Mouse (Mus musculus) embryo, embryonic 11.5 days (tissue): ENCODE measurements around the gene Mup5.
"Not testable (repeated sequence)": the region's sequence is repeated elsewhere in the genome, so short reads cannot be mapped to it uniquely, and the experiment has no call there.

Experiments
- DNase-seq: peaks from one replicate; pipeline ENCODE4 v3.0.0-alpha.2; 2012; ENCODE audit warnings: low read depth, low spot score

Mup5 gene

DNA sequence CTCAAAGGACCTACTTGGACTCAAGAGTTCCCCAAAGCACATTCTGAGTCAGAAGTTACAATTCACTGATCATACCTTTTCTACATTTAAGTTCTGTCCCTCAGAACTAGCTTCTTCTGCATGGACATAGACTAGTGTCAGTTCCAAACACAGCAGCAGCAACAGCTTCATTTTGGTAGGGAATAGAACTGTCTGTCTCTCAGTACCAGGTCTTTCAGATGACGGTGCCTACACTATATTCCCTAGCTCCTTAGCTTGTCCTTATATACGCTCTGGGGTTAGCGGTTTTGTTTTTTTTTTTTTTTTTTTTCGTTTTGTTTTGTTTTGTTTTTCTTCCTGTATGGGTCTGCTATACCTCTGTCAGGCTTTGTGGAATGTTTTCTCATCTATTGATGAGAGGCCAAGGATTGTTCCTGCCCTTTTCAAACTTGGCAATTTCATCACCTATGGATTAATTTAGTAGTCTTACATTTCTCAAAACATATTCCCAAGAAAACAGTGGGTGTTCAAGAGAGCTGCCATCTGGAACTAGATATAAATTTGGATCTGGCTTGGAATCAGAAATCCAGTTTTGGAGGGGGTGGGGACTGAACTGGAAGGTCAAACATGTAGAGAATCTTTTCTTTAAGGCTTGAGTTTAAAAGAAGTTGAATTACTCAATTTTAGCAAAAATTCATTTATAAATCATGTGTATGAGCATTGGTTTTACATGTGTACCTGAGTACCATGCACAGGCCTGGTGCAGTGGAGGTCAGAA, at the start of gene Mup5:
Gene Mup5 (minus strand): TSS at position 282 of the 757 bp plus-strand sequence.
- no peak for DNase-seq

DNA sequence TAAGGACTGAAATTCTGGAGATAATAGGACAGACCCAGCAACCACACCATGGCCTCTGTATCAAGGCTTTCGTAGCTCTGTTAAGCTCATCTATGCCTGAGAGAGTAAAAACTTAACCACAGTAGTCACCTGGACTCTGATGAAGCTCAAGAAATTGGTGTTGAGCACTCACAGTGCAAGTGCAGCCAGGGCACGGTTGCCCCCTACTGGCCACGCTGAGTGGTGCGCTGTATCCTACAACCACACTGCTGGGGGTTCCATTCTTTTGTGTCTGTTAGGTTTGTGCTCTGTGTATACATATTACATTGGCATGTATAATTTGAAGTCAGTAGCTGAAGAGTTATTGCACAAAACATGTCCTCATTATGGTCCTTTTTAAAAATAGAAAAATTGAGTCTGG, 23.1 kb upstream of the Mup5 start:
- DNase-seq: no peak

- DNase-seq: no peak
These were observed 21.0 kb upstream of the Mup5 start for GRCm38 (mm10) chr4:61855831-61856698.

- no peak for DNase-seq
These were observed 20.3 kb upstream of the Mup5 start for GRCm38 (mm10) chr4:61855344-61855743.

GRCm38 (mm10) chr4:61844758-61845455, 9.9 kb upstream of the Mup5 start:
- no peak for DNase-seq

DNA sequence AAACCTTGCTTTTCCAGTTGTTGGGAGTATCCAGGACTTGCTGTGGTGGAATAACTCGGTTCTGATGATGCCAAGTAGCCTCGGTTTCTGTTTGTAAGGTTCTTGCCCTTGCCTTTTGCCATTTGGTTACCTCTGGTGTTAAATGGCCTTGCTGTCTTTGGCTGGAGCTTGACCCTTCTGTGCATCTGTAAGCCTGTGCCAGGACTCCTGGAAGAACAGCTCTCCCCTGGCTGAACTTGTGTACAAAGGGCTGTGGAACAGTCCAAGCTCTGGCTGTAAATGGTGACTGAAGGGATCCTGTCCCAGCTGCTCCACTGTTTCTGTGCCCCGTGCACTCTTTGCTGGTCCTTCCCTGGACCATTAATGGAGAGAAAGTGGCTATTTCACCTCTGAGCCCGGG, 5.8 kb downstream of the Mup5 start:
- no peak for DNase-seq

- DNase-seq: no peak
These were observed 11.8 kb downstream of the Mup5 start for GRCm38 (mm10) chr4:61823185-61823584.

DNA sequence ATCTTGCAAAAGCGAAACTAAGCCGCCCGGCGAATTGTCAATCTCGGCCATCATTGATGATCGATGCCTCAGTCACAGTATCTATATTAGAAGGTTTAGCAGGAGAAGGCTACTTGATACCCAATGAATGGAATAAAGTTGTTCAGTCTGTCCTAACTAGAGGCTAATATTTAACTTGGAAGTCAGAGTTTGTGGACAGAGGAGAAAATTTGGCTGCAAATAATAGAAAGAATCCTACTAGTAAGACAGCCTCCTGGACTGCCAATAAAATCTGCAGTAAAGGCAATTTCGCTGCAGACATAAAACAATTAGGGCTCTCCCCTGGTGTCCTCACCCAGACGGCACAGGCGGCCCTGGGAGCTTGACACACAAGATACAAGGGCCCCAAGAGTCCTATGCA, 12.5 kb downstream of the Mup5 start:
- DNase-seq: not testable (repeated sequence)

DNA sequence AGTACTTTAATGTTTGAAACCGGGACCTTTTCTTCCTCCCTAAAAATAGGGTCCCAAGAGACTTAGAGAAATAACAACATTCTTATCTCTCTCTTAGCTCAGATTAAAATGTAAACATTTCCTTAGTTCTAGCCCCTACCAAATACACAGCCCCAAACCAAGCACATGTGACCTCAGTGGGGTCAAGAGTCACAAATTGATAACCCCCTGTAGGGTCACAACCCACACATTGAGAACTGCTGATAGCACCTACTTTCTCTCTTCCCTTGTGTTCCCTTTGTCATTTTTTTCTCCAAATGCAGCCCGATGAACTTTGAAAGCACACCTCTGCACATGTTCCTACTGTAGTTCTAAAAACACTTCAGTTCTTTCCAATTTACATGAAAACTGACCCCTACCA, 19.4 kb downstream of the Mup5 start:
- DNase-seq: no peak

GRCm38 (mm10) chr4:61813435-61813834, 21.6 kb downstream of the Mup5 start:
- DNase-seq: no peak

GRCm38 (mm10) chr4:61811193-61811592, 23.8 kb downstream of the Mup5 start:
- DNase-seq: peak; percentile 19

GRCm38 (mm10) chr4:61808926-61809325, 26.1 kb downstream of the Mup5 start:
- DNase-seq: not testable (repeated sequence)

- DNase-seq: not testable (repeated sequence)
These were observed 45.3 kb downstream of the Mup5 start for GRCm38 (mm10) chr4:61789699-61790098.

GRCm38 (mm10) chr4:61784231-61784630, 50.8 kb downstream of the Mup5 start:
- DNase-seq: not testable (repeated sequence)

GRCm38 (mm10) chr4:61782169-61782568, 52.9 kb downstream of the Mup5 start, which contains the start of gene Mup19:
TSS of gene Mup19 (minus strand) at chr4:61782269.
- not testable (repeated sequence) for DNase-seq
